Mouse (Mus musculus) spleen, adult 18-20 months (tissue): ENCODE results near the gene Btbd2.
"Not testable (repeated sequence)": the region's sequence is repeated elsewhere in the genome, so short reads cannot be mapped to it uniquely, and the experiment has no call there.

Experiments used
- DNase-seq, 2 experiments: peaks; one replicate each; pipeline ENCODE4 v3.0.0; 2022; ENCODE audit warnings: mixed read lengths in 2 of 2

Gene Btbd2

DNA sequence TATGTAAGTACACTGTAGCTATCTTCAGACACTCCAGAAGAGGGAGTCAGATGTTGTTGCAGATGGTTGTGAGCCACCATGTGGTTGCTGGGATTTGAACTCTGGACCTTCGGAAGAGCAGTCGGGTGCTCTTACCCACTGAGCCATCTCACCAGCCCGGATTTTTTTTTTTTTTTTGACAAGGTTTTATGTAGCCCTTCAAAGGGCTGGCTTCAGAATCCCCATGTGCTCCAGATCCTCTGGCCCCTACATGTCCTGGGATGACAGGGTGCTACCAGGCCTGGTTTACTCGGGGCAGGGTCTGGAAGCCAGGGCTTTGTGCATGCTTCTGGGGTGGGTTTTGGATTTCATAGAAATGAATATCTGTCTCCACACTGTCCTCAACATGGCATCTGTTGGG lies 51.1 kb downstream of the Btbd2 start, which contains the start of gene Gm49322:
TSS of gene Gm49322 (plus strand) at position 301 of the 400 bp plus-strand sequence.
- not testable (repeated sequence) for DNase-seq

DNA sequence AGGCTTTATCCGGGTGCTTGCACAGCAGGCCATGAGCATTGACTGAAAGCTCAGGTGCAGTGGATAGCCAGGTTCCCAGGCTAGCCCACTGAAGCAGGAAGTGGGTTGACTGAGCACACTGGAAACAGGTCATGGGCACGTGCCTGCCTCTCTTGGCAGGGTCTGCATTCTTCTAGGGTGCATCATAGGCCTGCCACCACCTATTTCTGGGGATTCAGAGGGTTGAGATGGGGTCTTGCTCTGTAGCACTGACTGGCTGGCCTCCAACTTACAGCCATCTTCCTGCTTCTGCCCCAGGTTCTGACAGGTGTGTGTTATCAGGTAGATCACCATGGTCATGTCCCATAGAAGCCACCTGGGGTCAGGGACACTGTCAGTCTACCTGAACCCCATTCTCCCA lies 51.9 kb downstream of the Btbd2 start:
- no peak for DNase-seq

DNA sequence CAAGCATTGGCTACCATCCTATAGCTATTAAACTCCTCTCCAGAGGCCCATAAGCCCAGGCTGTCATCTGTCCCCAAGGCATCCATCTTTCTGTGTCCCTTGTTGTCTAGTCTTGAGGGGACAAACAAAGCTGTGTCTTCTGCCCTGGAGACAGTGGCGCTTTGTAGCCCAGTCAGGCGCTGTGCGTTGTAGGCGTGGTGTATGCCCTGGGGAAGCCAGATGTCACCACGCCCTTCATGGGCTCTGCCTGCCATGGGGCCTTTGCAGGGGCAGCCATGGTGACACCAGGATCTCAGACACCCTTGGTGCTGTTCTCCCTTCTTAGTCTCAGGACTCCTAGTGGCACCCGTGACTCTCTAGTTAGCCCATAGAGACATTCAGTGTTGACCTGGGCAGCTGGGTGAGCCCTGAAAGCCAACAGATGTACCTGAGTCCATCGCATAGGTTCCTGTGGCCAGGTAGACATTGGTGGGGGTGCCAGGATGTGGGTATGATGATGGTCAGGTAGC lies 52.8 kb downstream of the Btbd2 start:
- no peak for DNase-seq

DNA sequence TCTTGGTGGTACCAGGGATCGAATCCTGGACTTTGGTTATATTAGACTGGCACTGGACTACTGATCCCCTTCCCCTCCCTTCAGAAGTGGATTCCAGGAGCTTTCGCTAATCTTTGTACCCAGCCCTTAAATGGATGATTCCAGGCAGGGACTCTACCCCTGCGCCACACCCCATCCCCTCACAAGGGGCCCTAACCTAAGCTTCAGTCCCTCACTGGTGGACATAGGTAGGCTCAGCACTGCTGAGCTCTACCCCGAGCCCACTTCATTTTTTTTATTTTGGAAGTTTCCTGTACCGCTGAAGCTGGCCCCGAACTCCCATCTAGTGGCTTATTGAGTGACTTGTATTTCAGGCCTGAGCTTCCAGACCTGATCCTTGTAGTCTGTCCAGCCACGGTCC lies 53.5 kb downstream of the Btbd2 start:
- DNase-seq = no peak

DNA sequence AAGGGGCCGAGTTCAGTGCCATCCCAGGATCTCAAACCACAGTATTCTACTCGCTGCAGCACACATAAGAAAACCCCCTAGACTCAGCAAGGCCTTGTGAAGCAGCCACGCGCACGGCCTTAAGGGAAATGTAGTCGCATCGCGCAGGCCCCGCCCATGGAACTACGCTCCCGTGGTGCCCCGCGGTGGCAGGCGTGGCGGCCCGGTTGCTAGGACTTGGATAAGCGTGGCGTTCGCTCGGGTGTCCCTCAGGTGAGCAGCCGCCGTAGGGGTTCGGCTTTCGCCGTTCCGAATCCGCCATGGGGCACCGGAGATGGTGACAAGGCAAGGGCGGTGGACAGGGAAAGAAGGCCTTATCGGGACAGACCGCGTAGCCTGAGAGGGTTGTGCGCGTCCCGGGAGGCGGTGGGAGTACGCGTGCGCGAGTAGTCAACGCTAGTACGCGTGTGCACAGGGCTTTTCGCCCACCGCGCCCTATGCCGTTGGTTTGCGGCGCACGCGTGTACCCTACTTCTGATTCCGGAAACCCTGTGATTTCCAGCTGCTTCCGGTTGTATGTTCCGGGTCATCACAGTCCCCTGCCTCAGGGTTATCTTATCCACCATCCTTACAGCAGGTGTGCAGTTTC lies 54.1 kb downstream of the Btbd2 start, which contains the start of the genes Scamp4 and Adat3:
TSS of gene Scamp4 (plus strand) at position 175 of the 628 bp plus-strand sequence.
TSS of gene Adat3 (plus strand) at position 183 of the 628 bp plus-strand sequence.
- peak; percentile 90 to 95 for DNase-seq

DNA sequence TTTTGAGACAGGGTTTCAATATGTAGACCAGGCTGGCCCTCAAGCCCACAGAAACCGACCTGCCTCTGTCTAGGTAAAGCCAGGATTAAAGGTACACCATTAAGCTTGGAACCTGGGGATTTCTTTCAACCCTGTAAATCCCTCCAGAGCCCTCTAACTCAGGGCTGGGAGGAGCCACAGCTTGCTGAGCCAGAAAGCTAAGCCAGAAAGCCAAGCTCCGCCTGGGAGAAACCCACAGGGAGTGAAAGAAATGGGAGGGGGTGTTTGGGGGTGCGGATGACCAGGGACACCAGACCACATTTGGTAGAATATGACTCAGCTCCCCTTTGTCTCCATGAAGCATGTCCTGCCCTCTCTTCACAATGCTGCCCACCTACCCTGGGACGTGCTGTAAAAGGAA lies 60.6 kb downstream of the Btbd2 start:
- no peak for DNase-seq
